Mouse (Mus musculus) kidney, postnatal 0 days (tissue): ENCODE results near the gene Kdm1a. TPM values are rescaled to one million over a fixed set of nuclear protein-coding genes. Genes with fewer than 3 reads are reported as not detected.
A peak's percentile ranks its signal among the peaks of the same experiment; 100 is the strongest.

Experiments used
- ATAC-seq: fragments of 200-750 bp; cut with Nextera tagmentation; replicated peaks from 2 replicates; pipeline ENCODE4 v1.8.0; 2017; ENCODE audit warnings: low read depth, moderate number of reproducible peaks, moderate TSS enrichment, moderate library complexity; ENCODE audit not compliant: low FRiP score
- DNase-seq: peaks from one replicate; pipeline ENCODE4 v3.0.0-alpha.2; 2016; ENCODE audit warnings: low spot score
- H3K27ac ChIP-seq: fragments of 300-500 bp; sonication (generic); 2 replicates; pipeline ENCODE4 v1.5.1; 2014; ENCODE audit warnings: mild to moderate bottlenecking
- H3K27me3 ChIP-seq: fragments of 300-500 bp; sonication (generic); 2 replicates; pipeline ENCODE4 v1.6.1; 2014; ENCODE audit warnings: low read length, mixed read lengths; ENCODE audit not compliant: insufficient read depth
- H3K36me3 ChIP-seq: fragments of 300-500 bp; sonication (generic); 2 replicates; pipeline ENCODE4 v1.6.1; 2014; ENCODE audit warnings: low read length, mixed read lengths; ENCODE audit not compliant: insufficient read depth
- H3K4me1 ChIP-seq: fragments of 300-500 bp; sonication (generic); replicated peaks from 2 replicates; pipeline ENCODE4 v1.6.1; 2014; ENCODE audit warnings: antibody characterized with exemption, low read length, mixed read lengths; ENCODE audit not compliant: insufficient read depth
- H3K4me2 ChIP-seq: fragments of 300-500 bp; sonication (generic); 2 replicates; pipeline ENCODE4 v1.6.1; 2014; ENCODE audit warnings: mild to moderate bottlenecking, low read length, moderate library complexity, mixed read lengths
- H3K4me3 ChIP-seq: fragments of 300-500 bp; sonication (generic); replicated peaks from 2 replicates; pipeline ENCODE4 v1.5.1; 2014; ENCODE audit warnings: low read depth, low read length
- H3K9ac ChIP-seq: fragments of 300-500 bp; sonication (generic); 2 replicates; pipeline ENCODE4 v1.6.1; 2014; ENCODE audit warnings: low read depth, low read length
- H3K9me3 ChIP-seq: fragments of 300-500 bp; sonication (generic); replicated peaks from 2 replicates; pipeline ENCODE4 v1.6.1; 2016; ENCODE audit warnings: low read length, inconsistent platforms, mixed read lengths
- CTCF ChIP-seq: IDR thresholded peaks from 2 replicates; pipeline ENCODE4 v1.5.1; 2016; ENCODE audit warnings: antibody characterized with exemption, low read depth, mild to moderate bottlenecking, moderate library complexity
- WGBS: fragments of 180-500 bp; shearing (Covaris S2); extraction: QIAGEN DNeasy Blood & Tissue Kit; methylation state at CpG from one replicate; pipeline ENCODE4 v1.1.7; 2014; 5-methylcytosine and 5-hydroxymethylcytosine counted together
- microRNA-seq: library from miRNA; unstranded; fragments of <30 nt; microRNA quantifications from one replicate; pipeline ENCODE4, GENCODE M21; 2016
- polyA plus RNA-seq: library from polyadenylated mRNA; unstranded; fragments of >200 nt; fragmentation: Nextera tagmentation; extraction: Ambion mirVana; gene quantifications from 2 replicates; pipeline ENCODE4 v1.2.1, GENCODE M21; 2015

Kdm1a gene
- polyA plus RNA-seq, 1 experiment from 2014 or later, result 28.8 TPM

GRCm38 (mm10) chr4:136505426-136506215 lies 96.9 kb downstream of the Kdm1a start:
- peak; percentile 20 for DNase-seq

More at GRCm38 (mm10) chr4:136505426-136506215, 96.9 kb downstream of the Kdm1a start:
- Histone ChIP-seq H3K9ac (no peak overlapping the region), H3K4me1 (0 out of 2 replicates have a peak, but pooled peaks cover 10% of the 10 kb centered on the region), H3K27ac (no peak overlapping the region), H3K4me2 (no peak overlapping the region), H3K36me3 (no peaks in the 10 kb centered on the region), H3K9me3 (no peaks in the 10 kb centered on the region), H3K4me3 (no peak overlapping the region), H3K27me3 (no peaks in the 10 kb centered on the region)
- no peak for TF ChIP-seq CTCF
- 44% methylated on average over 2 of the region's 2 CpGs for WGBS
- ATAC-seq, result no peak

Small RNAs within 50 kb of the gene (microRNA-seq; reads per million reads assigned to microRNA genes)
- gene Gm22180, result not detected

Other genes with a start within 250 kb of the Kdm1a start
- 0.25 and 0.56 TPM in 2 replicates for gene Htr1d, start 179.2 kb downstream of the Kdm1a start, polyA plus RNA-seq
- 0.55 and 0.68 TPM in 2 replicates for gene 6030445D17Rik, start 140.5 kb downstream of the Kdm1a start, polyA plus RNA-seq
- gene Luzp1, start 133.0 kb downstream of the Kdm1a start, polyA plus RNA-seq, result 111 and 114 TPM in 2 replicates
- gene Tex46, start 7.7 kb upstream of the Kdm1a start, polyA plus RNA-seq, result not detected in 2 replicates
- not detected in 2 replicates for gene Lactbl1, start 19.9 kb upstream of the Kdm1a start, polyA plus RNA-seq
- gene Ephb2, start 233.3 kb upstream of the Kdm1a start, polyA plus RNA-seq, result 4.5 and 4.6 TPM in 2 replicates